Mouse (Mus musculus) liver, embryonic 15.5 days (tissue): ENCODE measurements around the gene Itpr1. TPM values are rescaled to one million over a fixed set of nuclear protein-coding genes. Genes with fewer than 3 reads are reported as not detected.

Experiments used
- ATAC-seq: fragments of 200-750 bp; cut with Nextera tagmentation; 2 replicates; pipeline ENCODE4 v1.8.0; 2017; ENCODE audit warnings: moderate number of reproducible peaks, mild to moderate bottlenecking, moderate library complexity; ENCODE audit not compliant: insufficient read depth
- H3K27ac ChIP-seq: fragments of 300-500 bp; sonication (generic); replicated peaks from 2 replicates; pipeline ENCODE4 v1.5.1; 2015; ENCODE audit warnings: mild to moderate bottlenecking, inconsistent platforms
- H3K27me3 ChIP-seq: fragments of 300-500 bp; sonication (generic); 2 replicates; pipeline ENCODE4 v1.6.1; 2015; ENCODE audit warnings: mild to moderate bottlenecking, inconsistent platforms
- H3K36me3 ChIP-seq: fragments of 300-500 bp; sonication (generic); replicated peaks from 2 replicates; pipeline ENCODE4 v1.6.1; 2015; ENCODE audit warnings: moderate library complexity, mild to moderate bottlenecking, inconsistent platforms
- H3K4me1 ChIP-seq: fragments of 300-500 bp; sonication (generic); replicated peaks from 2 replicates; pipeline ENCODE4 v1.6.1; 2015; ENCODE audit warnings: inconsistent platforms
- H3K4me2 ChIP-seq: fragments of 300-500 bp; sonication (generic); 2 replicates; pipeline ENCODE4 v1.6.1; 2015; ENCODE audit warnings: moderate library complexity, mild to moderate bottlenecking, inconsistent platforms
- H3K4me3 ChIP-seq: fragments of 300-500 bp; sonication (generic); replicated peaks from 2 replicates; pipeline ENCODE4 v1.5.1; 2015; ENCODE audit warnings: mild to moderate bottlenecking, inconsistent platforms
- H3K9ac ChIP-seq: fragments of 300-500 bp; sonication (generic); 2 replicates; pipeline ENCODE4 v1.6.1; 2015; ENCODE audit warnings: moderate library complexity, mild to moderate bottlenecking, inconsistent platforms
- H3K9me3 ChIP-seq: fragments of 300-500 bp; sonication (generic); replicated peaks from 2 replicates; pipeline ENCODE4 v1.6.1; 2016; ENCODE audit warnings: inconsistent platforms
- WGBS: fragments of 180-500 bp; shearing (Covaris S2); methylation state at CpG from one replicate; pipeline ENCODE4 v1.1.7; 2015; ENCODE audit warnings: mixed read lengths; ENCODE audit not compliant: insufficient replicate concordance; 5-methylcytosine and 5-hydroxymethylcytosine counted together
- polyA plus RNA-seq: library from polyadenylated mRNA; unstranded; fragments of >200 nt; fragmentation: Nextera tagmentation; extraction: Ambion mirVana; gene quantifications from 2 replicates; pipeline ENCODE4 v1.2.1, GENCODE M21; 2015

Itpr1 gene
- polyA plus RNA-seq, 1 experiment from 2014 or later: 2.1 TPM

DNA sequence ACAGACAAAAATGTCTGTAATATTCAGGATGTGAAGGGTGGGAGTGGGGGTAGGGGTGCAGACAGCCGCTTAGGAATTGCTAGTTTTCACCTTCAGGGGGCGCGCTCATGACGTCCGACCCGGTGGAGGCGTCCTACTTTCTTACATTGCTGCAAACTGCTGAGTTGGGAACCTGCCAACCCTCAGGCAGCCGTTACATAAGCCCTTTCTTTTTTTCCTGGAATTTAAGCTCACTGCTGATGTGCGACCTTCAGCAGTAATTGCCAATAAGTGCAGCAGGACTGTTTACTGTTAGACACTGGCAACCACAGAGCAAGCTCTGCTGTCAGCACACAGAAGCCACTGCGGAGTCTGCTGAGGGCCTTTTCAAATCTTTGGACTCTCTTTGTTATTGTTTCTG lies 213.9 kb downstream of the Itpr1 start:
- Histone ChIP-seq H3K4me1 (0 out of 2 replicates have a peak, but pooled peaks cover 6% of the 10 kb centered on the region), H3K27me3 (no peaks in the 10 kb centered on the region), H3K27ac (0 out of 2 replicates have a peak overlapping the region, but pooled peaks have one; percentile 45), H3K36me3 (no peaks in the 10 kb centered on the region), H3K9me3 (no peaks in the 10 kb centered on the region), H3K4me3 (no peak overlapping the region), H3K4me2 (no peak overlapping the region), H3K9ac (no peak overlapping the region)
- WGBS: 33% methylated on average over 10 of the region's 10 CpGs
- ATAC-seq: peak; percentile 69

DNA sequence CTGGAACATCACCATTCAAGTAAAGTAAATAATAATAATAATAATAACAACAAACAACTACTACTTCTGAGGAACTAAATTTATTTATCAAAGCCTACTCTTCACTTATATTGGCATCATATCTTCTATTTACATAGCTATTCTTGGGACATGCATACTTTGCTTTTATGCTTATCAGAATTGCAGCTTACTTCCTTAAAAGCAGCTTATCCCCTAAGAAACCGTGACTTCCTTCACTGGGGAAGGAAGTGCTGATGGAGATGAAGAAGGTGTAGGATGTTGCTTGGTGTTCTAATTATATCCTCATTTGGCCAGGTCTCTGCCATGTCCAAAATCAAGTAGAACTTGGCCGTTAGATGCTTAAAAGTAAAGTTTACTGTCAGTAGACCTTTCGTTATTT lies 215.5 kb downstream of the Itpr1 start:
- WGBS: 47% methylated on average over 3 of the region's 3 CpGs

DNA sequence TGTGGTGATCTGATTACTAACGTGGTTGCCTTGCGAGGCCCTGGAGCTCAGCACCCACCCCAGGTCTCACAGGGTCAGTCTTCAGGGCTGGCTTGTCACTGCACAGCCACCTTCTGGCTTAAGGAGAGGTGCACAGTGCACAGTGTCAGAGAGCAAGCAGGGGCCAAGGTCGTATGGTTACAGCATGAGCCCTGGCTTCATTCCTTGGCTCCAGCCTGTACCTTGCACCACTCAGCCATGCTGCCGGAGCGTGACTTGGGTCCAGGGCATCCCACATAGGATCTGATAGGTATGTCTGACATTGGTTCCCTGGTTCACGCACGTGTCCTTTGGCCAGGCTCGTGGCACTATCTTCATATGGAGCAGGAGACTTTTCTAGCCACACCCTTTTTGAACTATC lies 217.1 kb downstream of the Itpr1 start:
- H3K27me3 ChIP-seq: no peaks in the 10 kb centered on the region
- H3K27ac ChIP-seq: no peak overlapping the region
- H3K9ac ChIP-seq: no peak overlapping the region
- ATAC-seq: no peak
- no peaks in the 10 kb centered on the region for H3K36me3 ChIP-seq
- peaks cover 11% of the 10 kb centered on the region; the same call in 1 of the 2 replicates for H3K4me1 ChIP-seq
- no peak overlapping the region for H3K4me3 ChIP-seq
- no peak overlapping the region for H3K4me2 ChIP-seq
- no peaks in the 10 kb centered on the region for H3K9me3 ChIP-seq
- WGBS: 74% methylated on average over 8 of the region's 8 CpGs

More for the DNA sequence above, 215.5 kb downstream of the Itpr1 start:
- no peaks in the 10 kb centered on the region for H3K36me3 ChIP-seq
- ATAC-seq: no peak
- H3K9ac ChIP-seq: no peak overlapping the region
- H3K4me2 ChIP-seq: no peak overlapping the region
- H3K4me1 ChIP-seq: peaks cover 11% of the 10 kb centered on the region; the same call in 1 of the 2 replicates
- no peaks in the 10 kb centered on the region for H3K27me3 ChIP-seq
- H3K4me3 ChIP-seq: no peak overlapping the region
- H3K27ac ChIP-seq: no peak overlapping the region
- H3K9me3 ChIP-seq: no peaks in the 10 kb centered on the region

DNA sequence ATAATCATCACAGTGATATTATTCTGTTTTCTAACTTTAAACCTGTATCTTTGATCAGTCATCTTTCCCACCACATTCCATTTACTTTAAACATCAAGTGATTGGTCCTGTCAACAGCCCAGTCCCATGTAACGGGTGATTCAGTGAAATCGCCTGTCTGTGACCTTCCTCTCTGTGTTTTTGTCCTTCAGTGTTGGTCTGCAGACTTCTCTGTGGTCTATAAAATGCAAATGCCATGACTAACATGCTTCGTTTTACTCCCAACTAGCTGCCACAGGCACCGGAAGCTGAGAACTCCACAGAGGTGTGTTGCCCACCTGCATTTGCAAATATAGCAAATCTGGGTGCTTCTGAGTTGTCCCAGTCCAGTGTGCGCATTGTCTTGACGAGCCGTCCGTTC lies 218.3 kb downstream of the Itpr1 start:
- H3K27ac ChIP-seq: no peak overlapping the region
- H3K4me3 ChIP-seq: no peak overlapping the region
- no peak for ATAC-seq
- no peak overlapping the region for H3K4me2 ChIP-seq
- no peaks in the 10 kb centered on the region for H3K36me3 ChIP-seq
- no peak overlapping the region for H3K9ac ChIP-seq
- H3K9me3 ChIP-seq: no peaks in the 10 kb centered on the region
- 76% methylated on average over 8 of the region's 8 CpGs for WGBS
- no peaks in the 10 kb centered on the region for H3K27me3 ChIP-seq
- peaks cover 11% of the 10 kb centered on the region; the same call in 1 of the 2 replicates for H3K4me1 ChIP-seq

DNA sequence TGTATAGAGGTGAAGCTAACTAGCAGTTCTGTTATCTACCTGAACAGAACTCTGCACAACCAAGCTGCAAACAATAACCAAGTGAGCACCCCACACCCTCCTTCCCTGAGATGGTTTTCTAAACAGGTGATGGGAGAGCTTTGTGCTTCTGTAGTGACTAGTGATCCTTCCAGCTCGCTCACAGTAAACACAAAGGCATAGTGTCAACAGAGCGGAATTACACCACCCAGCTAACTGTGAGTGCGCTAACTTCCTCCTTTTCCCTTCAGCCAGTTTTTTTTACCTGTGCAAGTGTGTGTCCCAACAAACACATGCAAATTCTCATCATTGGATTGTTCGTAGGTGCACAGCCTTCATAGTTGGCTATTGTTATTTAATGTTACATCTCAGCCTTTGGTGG lies 219.9 kb downstream of the Itpr1 start:
- H3K27ac ChIP-seq: no peak overlapping the region
- H3K27me3 ChIP-seq: no peaks in the 10 kb centered on the region
- ATAC-seq: no peak
- no peak overlapping the region for H3K4me2 ChIP-seq
- no peak overlapping the region for H3K9ac ChIP-seq
- no peak overlapping the region for H3K4me3 ChIP-seq
- H3K36me3 ChIP-seq: no peaks in the 10 kb centered on the region
- 58% methylated on average over 4 of the region's 4 CpGs for WGBS
- H3K9me3 ChIP-seq: no peaks in the 10 kb centered on the region
- H3K4me1 ChIP-seq: peaks cover 7% of the 10 kb centered on the region; the same call in 1 of the 2 replicates

DNA sequence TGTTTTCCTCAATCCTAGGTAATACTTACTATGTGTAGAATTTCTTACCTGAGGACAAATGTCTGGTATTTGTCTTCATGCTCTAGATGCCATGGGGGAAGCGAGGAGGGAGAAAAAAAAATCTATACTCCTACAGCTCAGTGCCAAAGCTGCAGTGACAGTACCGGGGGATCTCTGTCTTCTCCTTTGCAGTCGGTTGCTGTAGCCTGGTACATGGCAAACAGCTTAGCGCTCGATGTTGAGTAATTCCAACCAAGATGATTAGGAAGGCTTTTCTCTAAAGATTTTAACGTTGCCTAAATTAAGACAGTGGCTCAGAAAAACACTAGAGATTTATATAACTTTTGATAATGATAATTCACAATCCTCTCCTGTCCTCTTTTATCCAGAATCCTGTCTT lies 221.9 kb downstream of the Itpr1 start:
- Histone ChIP-seq H3K9ac (no peak overlapping the region), H3K4me2 (no peak overlapping the region), H3K36me3 (0 out of 2 replicates have a peak, but pooled peaks cover 3% of the 10 kb centered on the region), H3K27ac (no peak overlapping the region), H3K4me1 (peaks cover 7% of the 10 kb centered on the region; the same call in 1 of the 2 replicates), H3K9me3 (no peaks in the 10 kb centered on the region), H3K4me3 (no peak overlapping the region), H3K27me3 (no peaks in the 10 kb centered on the region)
- WGBS: 66% methylated on average over 6 of the region's 6 CpGs
- ATAC-seq: no peak

DNA sequence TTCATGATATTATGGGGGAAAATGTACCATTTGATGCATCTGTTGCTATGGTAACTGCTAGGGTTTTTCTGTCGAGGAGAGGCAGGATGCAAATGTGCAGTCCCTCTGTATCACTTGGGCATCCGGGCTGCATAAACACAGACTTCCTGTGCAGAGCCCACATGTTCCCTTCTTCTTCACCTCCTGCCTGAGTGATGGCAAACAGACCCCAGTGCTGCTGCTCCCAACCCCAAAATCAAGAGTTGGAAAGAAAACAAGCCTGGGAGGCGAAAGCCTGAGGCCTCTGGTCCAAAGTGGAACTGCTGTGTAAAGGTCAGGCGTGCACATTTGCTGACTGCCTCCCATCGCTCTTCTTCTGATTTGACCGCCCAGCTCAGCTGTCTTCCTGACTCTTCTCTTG lies 222.6 kb downstream of the Itpr1 start:
- 39% methylated on average over 6 of the region's 6 CpGs for WGBS
- H3K4me3 ChIP-seq: no peak overlapping the region
- no peak overlapping the region for H3K27ac ChIP-seq
- H3K9me3 ChIP-seq: no peaks in the 10 kb centered on the region
- no peaks in the 10 kb centered on the region for H3K27me3 ChIP-seq
- peaks cover 7% of the 10 kb centered on the region; the same call in 1 of the 2 replicates for H3K4me1 ChIP-seq
- peak; percentile 25; the same call in 1 of the 2 replicates for ATAC-seq
- H3K36me3 ChIP-seq: peaks cover 5% of the 10 kb centered on the region; the same call in 1 of the 2 replicates
- H3K9ac ChIP-seq: no peak overlapping the region
- no peak overlapping the region for H3K4me2 ChIP-seq

DNA sequence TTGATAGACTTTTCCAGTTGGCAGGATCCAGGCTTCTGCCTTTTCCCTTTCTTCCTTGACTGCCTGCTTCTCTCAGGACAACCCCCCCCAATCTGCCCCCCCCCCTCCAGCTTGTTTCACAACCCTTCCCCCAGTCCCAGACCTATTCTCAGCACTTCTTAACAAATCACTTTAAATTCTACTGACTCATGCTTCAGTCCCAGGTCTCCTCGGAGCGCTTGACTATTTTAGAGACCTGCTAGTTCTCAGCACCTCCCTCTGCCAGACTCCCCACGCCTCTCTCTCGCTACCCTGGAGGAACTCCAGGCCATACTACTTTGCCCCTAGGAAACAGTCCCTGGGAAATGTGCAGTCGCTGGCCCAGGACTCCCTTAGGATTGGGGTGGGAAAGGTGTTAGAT lies 223.7 kb downstream of the Itpr1 start:
- Histone ChIP-seq H3K27ac (no peak overlapping the region), H3K9ac (no peak overlapping the region), H3K4me3 (no peak overlapping the region), H3K9me3 (no peaks in the 10 kb centered on the region), H3K4me2 (no peak overlapping the region), H3K36me3 (peaks cover 14% of the 10 kb centered on the region; the same call in 1 of the 2 replicates), H3K4me1 (peaks cover 7% of the 10 kb centered on the region; the same call in 1 of the 2 replicates), H3K27me3 (no peaks in the 10 kb centered on the region)
- no peak for ATAC-seq
- 51% methylated on average over 5 of the region's 5 CpGs for WGBS

DNA sequence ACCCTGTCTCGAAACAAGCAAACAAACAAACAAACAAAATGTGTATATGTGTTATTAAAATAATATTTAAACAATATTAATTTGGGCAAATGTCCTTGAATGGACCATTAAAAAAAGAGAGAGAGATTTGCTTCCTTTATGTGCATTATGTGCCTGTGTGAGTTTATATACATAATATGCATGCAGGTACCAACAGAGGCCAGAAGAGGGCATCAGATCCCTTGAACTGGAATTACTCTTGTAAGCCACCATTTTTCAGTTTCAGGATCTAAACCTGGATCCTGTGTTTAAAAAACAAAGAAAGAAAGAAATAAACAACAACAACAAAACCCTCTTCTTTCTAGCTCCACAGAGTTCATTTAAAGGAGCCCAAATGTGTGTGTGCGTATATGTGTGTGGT lies 228.4 kb downstream of the Itpr1 start:
- 81% methylated on average over 2 of the region's 2 CpGs for WGBS
- H3K27me3 ChIP-seq: no peaks in the 10 kb centered on the region
- H3K4me2 ChIP-seq: no peak overlapping the region
- peaks cover 14% of the 10 kb centered on the region; the same call in 1 of the 2 replicates for H3K36me3 ChIP-seq
- ATAC-seq: no peak
- H3K9me3 ChIP-seq: no peaks in the 10 kb centered on the region
- no peak overlapping the region for H3K9ac ChIP-seq
- 0 out of 2 replicates have a peak, but pooled peaks cover 3% of the 10 kb centered on the region for H3K4me1 ChIP-seq
- H3K27ac ChIP-seq: no peak overlapping the region
- no peak overlapping the region for H3K4me3 ChIP-seq

DNA sequence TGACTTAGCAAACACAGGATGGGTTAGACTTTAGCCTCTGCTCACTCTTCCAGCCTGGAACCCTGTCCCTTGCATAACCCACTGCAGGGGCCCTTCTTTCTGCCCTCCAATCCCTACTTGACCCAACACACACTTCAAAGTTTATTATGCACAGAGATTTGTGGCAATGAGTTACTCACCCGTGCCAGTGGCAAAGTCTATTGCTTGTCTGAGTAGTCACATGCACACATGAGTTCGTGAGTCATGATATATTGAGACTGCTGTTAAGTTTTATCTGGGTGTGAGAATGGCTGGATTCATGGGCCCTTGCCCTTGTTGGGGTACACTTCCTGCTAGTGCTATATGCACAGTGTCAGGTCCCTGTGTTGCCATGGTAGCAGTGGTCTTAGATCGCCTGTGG lies 229.4 kb downstream of the Itpr1 start:
- Histone ChIP-seq H3K36me3 (peaks cover 14% of the 10 kb centered on the region; the same call in 1 of the 2 replicates), H3K4me3 (no peak overlapping the region), H3K4me1 (no peaks in the 10 kb centered on the region; the same call in 1 of the 2 replicates), H3K4me2 (no peak overlapping the region), H3K9me3 (no peaks in the 10 kb centered on the region), H3K27me3 (no peaks in the 10 kb centered on the region), H3K9ac (no peak overlapping the region), H3K27ac (no peak overlapping the region)
- ATAC-seq: no peak
- WGBS: 60% methylated on average over 3 of the region's 3 CpGs

DNA sequence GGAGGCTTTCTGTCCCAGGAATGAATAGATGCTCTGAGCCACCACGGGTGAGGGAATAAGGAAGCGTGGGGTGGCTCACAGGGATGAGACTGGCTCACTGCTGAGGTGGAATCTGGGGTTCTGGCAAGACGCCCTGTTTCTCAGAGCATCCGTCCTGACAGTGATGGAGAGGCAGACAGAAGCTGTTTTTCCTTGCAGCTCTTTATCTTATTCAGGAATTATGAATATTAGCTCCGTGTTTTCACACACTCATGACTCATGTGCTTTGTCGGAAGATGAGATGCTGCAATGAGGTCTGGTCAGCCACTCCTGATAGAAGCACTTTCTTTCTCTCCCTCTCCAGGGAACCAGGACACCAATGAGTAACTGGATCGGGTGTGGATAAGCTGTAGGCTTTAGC lies 231.5 kb downstream of the Itpr1 start:
- Histone ChIP-seq H3K4me1 (peaks cover 6% of the 10 kb centered on the region; the same call in 1 of the 2 replicates), H3K9ac (no peak overlapping the region), H3K9me3 (no peaks in the 10 kb centered on the region), H3K4me2 (no peak overlapping the region), H3K4me3 (no peak overlapping the region), H3K27ac (no peak overlapping the region), H3K36me3 (peaks cover 11% of the 10 kb centered on the region; the same call in 1 of the 2 replicates), H3K27me3 (no peaks in the 10 kb centered on the region)
- ATAC-seq: no peak
- WGBS: 68% methylated on average over 7 of the region's 7 CpGs

DNA sequence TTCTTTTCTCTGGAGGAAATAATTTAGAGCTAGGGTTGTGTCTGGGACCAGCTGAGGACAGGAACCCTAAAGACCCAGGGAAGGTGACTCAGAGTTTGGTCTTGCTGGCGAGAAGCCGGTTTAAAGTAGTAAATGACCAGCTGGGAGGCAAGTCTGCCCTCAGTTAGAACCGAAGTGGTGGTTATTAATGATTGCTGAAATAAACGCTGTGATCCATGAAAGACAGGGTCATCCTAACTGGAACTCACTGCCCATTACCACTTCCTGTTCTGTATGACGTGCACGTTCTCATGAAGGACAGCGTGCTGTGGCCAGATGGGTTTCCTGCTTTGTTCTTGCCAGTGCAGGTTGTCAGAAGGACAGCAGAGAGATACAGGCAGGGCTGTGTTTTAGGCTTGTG lies 232.1 kb downstream of the Itpr1 start:
- no peak overlapping the region for H3K27ac ChIP-seq
- H3K9ac ChIP-seq: no peak overlapping the region
- peaks cover 11% of the 10 kb centered on the region; the same call in 1 of the 2 replicates for H3K36me3 ChIP-seq
- no peak overlapping the region for H3K4me2 ChIP-seq
- peaks cover 6% of the 10 kb centered on the region; the same call in 1 of the 2 replicates for H3K4me1 ChIP-seq
- H3K9me3 ChIP-seq: no peaks in the 10 kb centered on the region
- H3K4me3 ChIP-seq: no peak overlapping the region
- no peaks in the 10 kb centered on the region for H3K27me3 ChIP-seq
- ATAC-seq: no peak
- 41% methylated on average over 7 of the region's 7 CpGs for WGBS
